Mouse (Mus musculus) embryonic facial prominence, embryonic 11.5 days (tissue): ENCODE measurements around the gene Btbd35f8. TPM values are rescaled to one million over a fixed set of nuclear protein-coding genes. Genes with fewer than 3 reads are reported as not detected.
"Not testable (repeated sequence)": the region's sequence is repeated elsewhere in the genome, so short reads cannot be mapped to it uniquely, and the experiment has no call there.

Experiments used
- ATAC-seq: fragments of 200-750 bp; cut with Nextera tagmentation; replicated peaks from 2 replicates; pipeline ENCODE4 v1.8.0; 2017; ENCODE audit warnings: low read depth; ENCODE audit not compliant: insufficient number of reproducible peaks, low FRiP score, low TSS enrichment
- DNase-seq: peaks from one replicate; pipeline ENCODE4 v3.0.0-alpha.2; 2015; ENCODE audit warnings: low spot score
- H3K27ac ChIP-seq: fragments of 300-500 bp; sonication (generic); replicated peaks from 2 replicates; pipeline ENCODE4 v1.5.1; 2014; ENCODE audit warnings: mild to moderate bottlenecking, low read depth, low read length, control low read depth
- H3K27me3 ChIP-seq: fragments of 300-500 bp; sonication (generic); 2 replicates; pipeline ENCODE4 v1.6.1; 2014; ENCODE audit warnings: mild to moderate bottlenecking, low read length, moderate library complexity, mixed read lengths; ENCODE audit not compliant: control insufficient read depth, insufficient read depth
- H3K36me3 ChIP-seq: fragments of 300-500 bp; sonication (generic); replicated peaks from 2 replicates; pipeline ENCODE4 v1.6.1; 2014; ENCODE audit warnings: low read depth, mild to moderate bottlenecking, low read length, moderate library complexity, mixed read lengths; ENCODE audit not compliant: control insufficient read depth, insufficient read depth
- H3K4me1 ChIP-seq: fragments of 300-500 bp; sonication (generic); 2 replicates; pipeline ENCODE4 v1.6.1; 2014; ENCODE audit warnings: low read length, mixed read lengths; ENCODE audit not compliant: control insufficient read depth, insufficient read depth
- H3K4me2 ChIP-seq: fragments of 300-500 bp; sonication (generic); 2 replicates; pipeline ENCODE4 v1.6.1; 2014; ENCODE audit warnings: low read depth, mild to moderate bottlenecking, control low read depth, low read length, moderate library complexity
- H3K4me3 ChIP-seq: fragments of 300-500 bp; sonication (generic); 2 replicates; pipeline ENCODE4 v1.5.1; 2014; ENCODE audit warnings: low read depth, low read length, control low read depth
- H3K9ac ChIP-seq: fragments of 300-500 bp; sonication (generic); replicated peaks from 2 replicates; pipeline ENCODE4 v1.6.1; 2014; ENCODE audit warnings: mild to moderate bottlenecking, control low read depth, low read length
- H3K9me3 ChIP-seq: fragments of 300-500 bp; sonication (generic); replicated peaks from 2 replicates; pipeline ENCODE4 v1.6.1; 2016; ENCODE audit warnings: mild to moderate bottlenecking, low read length, inconsistent platforms, mixed read lengths; ENCODE audit not compliant: control insufficient read depth
- WGBS: fragments of 180-500 bp; shearing (Covaris S2); extraction: QIAGEN DNeasy Blood & Tissue Kit; methylation state at CpG from one replicate; pipeline ENCODE4 v1.1.7; 2014; 5-methylcytosine and 5-hydroxymethylcytosine counted together
- polyA plus RNA-seq: library from polyadenylated mRNA; unstranded; fragments of >200 nt; fragmentation: Nextera tagmentation; extraction: Ambion mirVana; gene quantifications from 2 replicates; pipeline ENCODE4 v1.2.1, GENCODE M21; 2014

Gene Btbd35f8
- polyA plus RNA-seq: not detected in 2 replicates

DNA sequence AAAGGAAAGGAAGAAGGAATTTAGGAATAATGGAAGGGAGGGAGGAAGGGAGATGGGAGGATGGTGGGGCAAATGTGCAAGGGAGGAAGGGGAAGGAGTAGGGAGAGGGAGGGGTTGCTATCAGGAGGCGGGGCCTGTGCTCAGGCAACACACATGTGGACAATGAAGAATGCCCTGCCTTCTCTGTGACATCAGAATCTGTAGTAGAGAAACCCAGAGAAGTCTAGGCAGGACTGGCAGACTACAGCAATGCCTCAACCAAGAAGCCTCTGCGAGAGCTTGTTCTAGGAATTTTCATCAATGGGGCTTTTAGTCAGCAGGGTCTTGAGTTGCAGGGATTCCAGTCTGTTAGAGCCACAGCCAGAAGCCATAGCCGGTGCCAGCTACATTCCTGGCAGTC lies at the start of gene Btbd35f8:
Btbd35f8 (plus strand) TSS at position 301 of the 400 bp plus-strand sequence.
- not testable (repeated sequence) for H3K27ac ChIP-seq, DNase-seq, H3K27me3 ChIP-seq, H3K4me3 ChIP-seq, H3K9me3 ChIP-seq, ATAC-seq, H3K4me2 ChIP-seq, H3K9ac ChIP-seq, H3K4me1 ChIP-seq, H3K36me3 ChIP-seq
- no CpG with 5 or more reads among the region's 3 CpGs for WGBS

Other genes starting within 250 kb of the Btbd35f8 start
- not detected in 2 replicates for gene Spin2g, start 211.8 kb upstream of the Btbd35f8 start, polyA plus RNA-seq